Mouse (Mus musculus): ENCODE results near the gene Ralgps1.

- TF ChIP-seq CTCF (IDR thresholded peaks at IDR 0.05): no peak
- TF ChIP-seq EP300 (IDR thresholded peaks at IDR 0.05): no peak
Measured at GRCm38 (mm10) chr2:33281807-33282206, 89.5 kb downstream of the Ralgps1 start.
